Mouse (Mus musculus) ES-E14 (cell line): Measurements from ENCODE around the gene Slc35a1. TPM values are rescaled to one million over a fixed set of nuclear protein-coding genes. Genes with fewer than 3 reads are reported as not detected.
"Not testable (repeated sequence)": the region's sequence is repeated elsewhere in the genome, so short reads cannot be mapped to it uniquely, and the experiment has no call there.

Experiments used
- DNase-seq: peaks from one replicate; pipeline ENCODE4 v3.0.0-alpha.2; 2013; ENCODE audit warnings: low read depth, low spot score
- H3K27ac ChIP-seq: 2 replicates; pipeline ENCODE4 v1.5.1; 2012; ENCODE audit warnings: low read depth, mild to moderate bottlenecking, low read length, moderate library complexity, mixed read lengths; ENCODE audit not compliant: poor library complexity, insufficient read depth, severe bottlenecking
- H3K36me3 ChIP-seq: 2 replicates; pipeline ENCODE4 v1.6.1; 2012; ENCODE audit warnings: mild to moderate bottlenecking, low read length, moderate library complexity, mixed read lengths; ENCODE audit not compliant: control insufficient read depth, poor library complexity, insufficient read depth, severe bottlenecking
- H3K4me1 ChIP-seq, 2 experiments: fragments of 150-350 bp in 1 of 2; sonication (generic) in 1 of 2; 2 replicates each; pipeline ENCODE4 v1.6.1; 2012; ENCODE audit warnings: low read length in 2 of 2, mild to moderate bottlenecking in 1 of 2, mixed read lengths in 1 of 2; ENCODE audit not compliant: control insufficient read depth in 2 of 2, insufficient read depth in 2 of 2, poor library complexity in 1 of 2
- H3K4me3 ChIP-seq, 2 experiments: fragments of 150-350 bp in 1 of 2; sonication (generic) in 1 of 2; 2 replicates each; pipeline ENCODE4 v1.5.1; 2012; ENCODE audit warnings: low read length in 2 of 2, low read depth in 1 of 2, mild to moderate bottlenecking in 1 of 2, mixed read lengths in 1 of 2; ENCODE audit not compliant: insufficient read depth in 1 of 2, poor library complexity in 1 of 2, severe bottlenecking in 1 of 2
- H3K9ac ChIP-seq: 2 replicates; pipeline ENCODE4 v1.6.1; 2012; ENCODE audit warnings: low read depth, mild to moderate bottlenecking, low read length, mixed read lengths; ENCODE audit not compliant: poor library complexity, insufficient read depth, severe bottlenecking
- H3K9me3 ChIP-seq: fragments of 150-350 bp; sonication (generic); 2 replicates; pipeline ENCODE4 v1.6.1; 2012; ENCODE audit warnings: low read depth, mild to moderate bottlenecking, low read length; ENCODE audit not compliant: control insufficient read depth, insufficient read depth
- CHD2 ChIP-seq: IDR thresholded peaks from 2 replicates; pipeline ENCODE4 v1.6.1; 2014; ENCODE audit warnings: mild to moderate bottlenecking, low read depth, low read length, inconsistent platforms
- HCFC1 ChIP-seq: IDR thresholded peaks from 2 replicates; pipeline ENCODE4 v1.6.1; 2012; ENCODE audit warnings: low read length, inconsistent platforms, borderline replicate concordance; ENCODE audit not compliant: insufficient read depth
- MAFK ChIP-seq: IDR thresholded peaks from 2 replicates; pipeline ENCODE4 v1.6.1; 2014; ENCODE audit warnings: mild to moderate bottlenecking, low read depth, low read length, inconsistent platforms; ENCODE audit not compliant: insufficient read depth
- ZC3H11A ChIP-seq: IDR thresholded peaks from 2 replicates; pipeline ENCODE4 v1.6.1; 2012; ENCODE audit warnings: low read depth, mild to moderate bottlenecking, inconsistent platforms, low read length, borderline replicate concordance
- ZNF384 ChIP-seq: IDR thresholded peaks from 2 replicates; pipeline ENCODE4 v1.6.1; 2012; ENCODE audit warnings: low read depth, low read length, inconsistent platforms
- in situ Hi-C, 2 experiments: fragments of 600-800 bp; cut with MboI; formaldehyde crosslinking; loops; one replicate each; pipeline ENCODE4 v1.15.1; 2025; ENCODE audit warnings: low sequenced_read_pairs in 2 of 2, inconsistent platforms in 1 of 2; ENCODE audit not compliant: unreplicated experiment in 2 of 2
- total RNA-seq: library from RNA; depleted of rRNA; stranded (reverse); fragments of 300-350 nt; gene quantifications from 2 replicates; pipeline ENCODE4 v1.2.3, GENCODE M21; 2012; rRNA removed

The Slc35a1 gene
- total RNA-seq: 35.9 and 36.9 TPM in 2 replicates

DNA sequence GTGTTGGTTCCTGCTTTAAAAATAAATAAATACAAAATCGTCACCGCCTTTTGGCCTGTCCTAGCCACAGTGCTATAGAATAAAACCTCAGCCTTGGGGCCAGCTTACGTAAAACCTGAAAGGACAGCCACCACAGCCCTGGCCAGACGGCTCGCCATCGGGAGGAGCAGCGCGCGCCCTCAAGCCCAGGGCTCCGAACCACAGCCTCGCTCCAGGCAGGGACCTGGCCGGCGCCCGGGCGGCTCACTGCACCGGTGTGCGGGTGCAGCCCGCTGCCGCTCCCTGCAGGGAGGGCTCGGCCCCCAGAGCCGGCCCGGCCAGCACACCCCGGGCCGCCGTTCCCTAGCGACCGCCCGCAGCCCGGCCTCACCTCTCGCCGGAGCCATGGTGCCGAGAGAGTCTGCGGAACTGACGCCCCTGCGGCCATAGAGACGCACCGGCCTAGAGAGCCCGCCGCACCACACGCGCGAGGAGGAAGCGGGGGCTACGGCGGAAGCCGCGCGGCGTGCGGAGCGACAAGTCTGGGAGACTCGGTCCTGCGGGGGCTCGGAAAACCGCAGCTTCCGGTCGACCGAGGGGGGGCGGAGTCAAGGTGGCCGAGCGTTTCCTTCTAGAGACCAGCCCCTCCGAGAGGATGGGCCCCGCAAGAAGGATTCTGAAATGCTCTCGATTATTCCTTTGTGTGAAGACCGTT, at the start of gene Slc35a1:
TSS of gene Slc35a1 (minus strand) at position 565 of the 694 bp plus-strand sequence.
- TF ChIP-seq ZNF384: no peak
- TF ChIP-seq HCFC1: peak; percentile 79
- TF ChIP-seq ZC3H11A: no peak
- Histone ChIP-seq H3K36me3 (no peaks in the 10 kb centered on the region), H3K9me3 (no peaks in the 10 kb centered on the region), H3K4me3 (peak within 1 kb of the TSS; percentile 79 to 93), H3K4me1 (0 out of 4 replicates have a peak, but pooled peaks cover 0 to 2% of the 10 kb centered on the region in 2 experiments), H3K27ac (no peak within 1 kb of the TSS), H3K9ac (peak within 1 kb of the TSS; percentile 74)
- peak; percentile 59 for DNase-seq
- in situ Hi-C loops: no loop called here

- in situ Hi-C loops: no loop called here
- H3K27ac ChIP-seq: no peak overlapping the region
- H3K9ac ChIP-seq: no peak overlapping the region
- no peaks in the 10 kb centered on the region for H3K9me3 ChIP-seq
- no peak for DNase-seq
- TF ChIP-seq ZNF384 (no peak), CHD2 (0 out of 2 replicates have a peak, but pooled peaks have one; percentile 43)
- no peaks in the 10 kb centered on the region for H3K36me3 ChIP-seq
- peaks cover 0 to 3% of the 10 kb centered on the region in 2 experiments; a peak in 2 of 4 replicates for H3K4me1 ChIP-seq
- no peak overlapping the region for H3K4me3 ChIP-seq
Observed at GRCm38 (mm10) chr4:34734461-34734860, 47.2 kb upstream of the Slc35a1 start.

DNA sequence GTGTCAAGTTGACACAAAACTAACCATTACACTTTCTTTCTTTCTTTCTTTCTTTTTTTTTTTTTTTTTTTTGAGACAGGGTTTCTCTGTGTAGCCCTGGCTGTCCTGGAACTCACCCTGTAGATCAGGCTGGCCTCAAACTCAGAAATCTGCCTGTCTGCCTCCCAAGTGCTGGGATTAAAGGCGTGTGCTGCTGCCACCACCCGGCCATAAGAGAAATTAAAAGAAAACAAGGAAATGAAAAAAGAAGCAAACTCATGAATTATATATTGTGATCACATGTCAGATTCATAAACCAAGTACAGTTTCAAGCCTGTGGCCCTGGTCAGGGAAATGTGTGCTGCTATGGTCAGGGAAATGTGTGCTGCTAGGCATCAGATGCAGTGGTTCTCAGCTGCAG, 46.2 kb upstream of the Slc35a1 start:
- H3K9ac ChIP-seq, H3K4me3 ChIP-seq, H3K27ac ChIP-seq, H3K4me1 ChIP-seq, in situ Hi-C loops, H3K36me3 ChIP-seq, H3K9me3 ChIP-seq, DNase-seq: not testable (repeated sequence)

DNA sequence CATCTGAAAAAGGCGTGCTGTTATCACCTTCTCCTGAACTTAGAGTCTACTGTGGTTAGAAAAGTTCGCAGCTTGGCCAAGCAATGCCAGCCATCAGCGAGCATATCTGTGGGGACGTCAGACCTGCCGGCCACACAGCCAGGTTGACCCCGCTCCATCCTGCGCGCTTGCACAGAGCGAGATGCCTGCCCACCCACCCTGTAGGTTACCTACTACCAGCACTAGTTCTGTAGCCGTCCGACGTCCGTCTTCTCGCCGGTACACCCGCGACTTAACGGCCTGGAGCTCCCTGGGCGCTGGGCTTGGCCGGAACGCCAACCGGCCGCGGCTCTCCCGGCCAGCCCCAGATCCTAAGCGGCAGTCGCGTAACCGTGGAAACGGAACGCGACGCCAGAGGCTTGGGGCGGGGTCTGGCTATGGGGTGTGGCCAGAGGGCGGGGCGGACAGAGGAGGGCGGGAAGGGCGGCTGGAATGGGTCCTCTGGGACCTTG, 42.7 kb upstream of the Slc35a1 start, which contains the start of gene Cfap206:
TSS of gene Cfap206 (minus strand) at position 356 of the 491 bp plus-strand sequence.
- in situ Hi-C loops: no loop called here
- H3K4me1 ChIP-seq: peaks cover 0 to 4% of the 10 kb centered on the region in 2 experiments; a peak in 2 of 4 replicates
- no peak within 1 kb of the TSS for H3K27ac ChIP-seq
- H3K9me3 ChIP-seq: no peaks in the 10 kb centered on the region
- H3K36me3 ChIP-seq: no peaks in the 10 kb centered on the region
- no peak for TF ChIP-seq ZC3H11A
- no peak for TF ChIP-seq ZNF384
- no peak for TF ChIP-seq HCFC1
- no peak for TF ChIP-seq MAFK
- TF ChIP-seq CHD2: no peak
- H3K4me3 ChIP-seq: peak within 1 kb of the TSS; percentile 92 to 93
- peak within 1 kb of the TSS; percentile 70; the same call in 1 of the 2 replicates for H3K9ac ChIP-seq
- peak; percentile 77 for DNase-seq

DNA sequence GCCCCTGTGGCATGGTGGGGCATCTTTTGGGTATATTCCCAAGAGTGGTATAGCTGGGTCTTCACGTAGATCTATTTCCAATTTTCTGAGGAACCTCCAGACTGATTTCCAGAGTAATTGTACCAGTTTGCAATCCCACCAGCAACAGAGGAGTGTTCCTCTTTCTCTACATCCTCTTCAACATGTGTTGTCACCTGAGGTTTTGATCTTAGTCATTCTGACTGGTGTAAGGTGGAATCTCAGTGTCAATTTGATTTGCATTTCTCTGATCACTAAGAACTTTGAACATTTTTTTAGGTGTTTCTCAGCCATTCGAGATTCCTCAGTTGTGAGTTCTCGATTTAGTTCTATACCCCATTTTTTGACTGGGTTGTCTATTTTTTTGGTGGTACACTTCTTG, 38.5 kb upstream of the Slc35a1 start:
- H3K27ac ChIP-seq, in situ Hi-C loops, H3K9me3 ChIP-seq, H3K36me3 ChIP-seq, H3K4me1 ChIP-seq, H3K4me3 ChIP-seq, H3K9ac ChIP-seq, DNase-seq: not testable (repeated sequence)
